8 mouse cellular contexts compared by ENCODE assay signal in the genomic region with DNA sequence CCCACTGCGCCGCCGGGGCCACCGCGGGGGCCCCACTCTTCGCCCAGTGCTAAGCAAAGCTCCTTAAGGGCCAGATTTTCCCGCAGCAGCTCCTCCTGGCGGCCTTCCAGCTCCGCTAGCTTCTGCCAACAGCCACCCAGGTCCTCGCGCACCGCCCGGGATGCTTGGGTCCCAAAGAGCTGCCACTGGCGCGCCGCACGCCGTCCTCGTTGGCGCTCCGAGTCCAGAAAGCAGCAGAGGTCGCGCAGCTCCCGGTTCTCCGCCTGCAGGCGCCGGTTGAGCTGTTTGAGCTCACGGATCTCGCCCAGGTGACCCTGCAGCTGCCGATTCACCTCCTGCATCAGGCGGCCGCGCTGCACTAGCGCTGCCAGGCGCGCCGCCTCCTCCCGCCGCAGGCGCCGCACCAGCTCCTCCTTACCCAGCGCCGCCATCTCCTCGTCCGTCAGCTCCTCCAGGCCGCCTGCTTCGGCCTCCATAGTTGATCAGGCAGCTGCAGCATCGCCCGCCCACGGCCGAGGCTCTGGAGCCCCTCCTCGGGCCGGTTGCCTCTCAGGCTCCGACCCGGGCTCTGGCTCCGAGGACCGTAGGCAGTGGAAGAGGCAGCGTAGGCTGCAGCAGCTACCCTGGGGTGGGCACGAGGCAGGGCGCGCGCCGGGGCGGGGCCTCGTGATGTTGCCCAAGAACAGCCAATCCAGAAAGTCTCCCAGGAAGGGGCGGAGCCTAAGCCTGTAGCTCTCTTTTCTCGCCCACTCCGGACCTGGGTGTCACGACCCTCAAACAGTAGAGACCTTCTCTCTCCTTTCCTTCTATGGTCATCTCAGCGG. TPM values are rescaled to one million over a fixed set of nuclear protein-coding genes. Genes with fewer than 3 reads are reported as not detected.
DNase-seq lines count a peak whose midpoint lies in the region; ATAC-seq and TF ChIP-seq lines count a peak whose summit lies in the region.

No protein-coding gene starts in this region.

- peak overlapping the region; percentile 92 for H3K4me2 ChIP-seq in heart, embryonic 13.5 days
- H3K4me2 ChIP-seq in liver, embryonic 12.5 days: peak overlapping the region; percentile 87
- peak overlapping the region; percentile 91 for H3K4me2 ChIP-seq in stomach, embryonic 15.5 days

- DNase-seq in brain, embryonic 14.5 days (ENCODE audit: low read depth): peak; percentile 98
- peak; percentile 98 for DNase-seq in kidney, postnatal 10 days
- peak; percentile 81 to 87 for DNase-seq in natural killer cell, adult 2 months (ENCODE audit: low spot score in 2 of 2)

- peaks cover 65% of the 10 kb centered on the region for H3K4me1 ChIP-seq in erythroblast, embryonic 14.5 days (ENCODE audit: control insufficient read depth)
- peaks cover 53% of the 10 kb centered on the region for H3K4me1 ChIP-seq in heart, embryonic 13.5 days
- peaks cover 51% of the 10 kb centered on the region for H3K4me1 ChIP-seq in liver, embryonic 12.5 days
- H3K4me1 ChIP-seq in stomach, embryonic 15.5 days: peaks cover 34% of the 10 kb centered on the region

- peaks cover 51% of the 10 kb centered on the region for H3K36me3 ChIP-seq in C2C12 (ENCODE audit: control insufficient read depth, insufficient read depth)
- H3K36me3 ChIP-seq in erythroblast, embryonic 14.5 days (ENCODE audit: control insufficient read depth): peaks cover 7% of the 10 kb centered on the region
- H3K36me3 ChIP-seq in heart, embryonic 13.5 days: peaks cover 32% of the 10 kb centered on the region
- peaks cover 19% of the 10 kb centered on the region for H3K36me3 ChIP-seq in liver, embryonic 12.5 days
- H3K36me3 ChIP-seq in stomach, embryonic 15.5 days: no peaks in the 10 kb centered on the region

- H3K9me3 ChIP-seq in erythroblast, embryonic 14.5 days (ENCODE audit: control insufficient read depth, low read length): no peaks in the 10 kb centered on the region
- no peaks in the 10 kb centered on the region for H3K9me3 ChIP-seq in heart, embryonic 13.5 days
- no peaks in the 10 kb centered on the region for H3K9me3 ChIP-seq in liver, embryonic 12.5 days (replicated peaks)
- H3K9me3 ChIP-seq in stomach, embryonic 15.5 days: no peaks in the 10 kb centered on the region

- H3K27me3 ChIP-seq in C2C12 (ENCODE audit: control insufficient read depth, insufficient read depth, insufficient read length): no peaks in the 10 kb centered on the region
- H3K27me3 ChIP-seq in erythroblast, embryonic 14.5 days (ENCODE audit: control insufficient read depth): peaks cover 10% of the 10 kb centered on the region
- no peaks in the 10 kb centered on the region for H3K27me3 ChIP-seq in heart, embryonic 13.5 days (replicated peaks)
- 0 out of 2 replicates have a peak, but pooled peaks cover 5% of the 10 kb centered on the region for H3K27me3 ChIP-seq in liver, embryonic 12.5 days (replicated peaks)
- H3K27me3 ChIP-seq in stomach, embryonic 15.5 days (replicated peaks): no peaks in the 10 kb centered on the region

- H3K4me3 ChIP-seq in C2C12 (ENCODE audit: insufficient read depth, poor library complexity, severe bottlenecking): peak overlapping the region; percentile 38
- H3K4me3 ChIP-seq in erythroblast, embryonic 14.5 days (replicated peaks): peak overlapping the region; percentile 76
- peak overlapping the region; percentile 85 for H3K4me3 ChIP-seq in heart, embryonic 13.5 days
- H3K4me3 ChIP-seq in liver, embryonic 12.5 days: peak overlapping the region; percentile 69
- H3K4me3 ChIP-seq in stomach, embryonic 15.5 days (replicated peaks): peak overlapping the region; percentile 75

- H3K79me2 ChIP-seq in C2C12 (ENCODE audit: control insufficient read depth, insufficient read depth): peaks cover 66% of the 10 kb centered on the region

- H3K27ac ChIP-seq in heart, embryonic 13.5 days (replicated peaks): peak overlapping the region; percentile 93
- peak overlapping the region; percentile 61 for H3K27ac ChIP-seq in liver, embryonic 12.5 days
- H3K27ac ChIP-seq in stomach, embryonic 15.5 days: peak overlapping the region; percentile 93

- peak; percentile 77; the same call in 1 of the 2 replicates for TF ChIP-seq POLR2A in brain, embryonic 14.5 days (IDR thresholded peaks at IDR 0.05; ENCODE audit: borderline replicate concordance, extremely low read depth, insufficient read depth, insufficient read length, poor library complexity, severe bottlenecking)

- TF ChIP-seq CTCF in C2C12 (IDR thresholded peaks at IDR 0.05; ENCODE audit: control insufficient read depth, insufficient read depth, insufficient read length): no peak
- TF ChIP-seq CTCF in brain, embryonic 14.5 days (IDR thresholded peaks at IDR 0.05; ENCODE audit: borderline replicate concordance, extremely low read depth, insufficient read depth, insufficient read length): peak; percentile 25; the same call in 1 of the 2 replicates

- peak overlapping the region; percentile 87 for H3ac ChIP-seq in C2C12 (ENCODE audit: control insufficient read depth, insufficient read length, low read depth)

- H3K79me3 ChIP-seq in C2C12 (ENCODE audit: low read depth): peaks cover 36% of the 10 kb centered on the region

- WGBS in heart, embryonic 13.5 days: under 1% methylated on average over 63 of the region's 70 CpGs
- WGBS in liver, embryonic 12.5 days (ENCODE audit: insufficient replicate concordance): 1% methylated on average over 70 of the region's 70 CpGs
- WGBS in stomach, embryonic 15.5 days: under 1% methylated on average over 70 of the region's 70 CpGs

- peak overlapping the region; percentile 94 for H3K9ac ChIP-seq in heart, embryonic 13.5 days
- peak overlapping the region; percentile 73 for H3K9ac ChIP-seq in liver, embryonic 12.5 days
- peak overlapping the region; percentile 63 for H3K9ac ChIP-seq in stomach, embryonic 15.5 days

- peak; percentile 84 for ATAC-seq in heart, embryonic 13.5 days (ENCODE audit: extremely low read depth, insufficient number of reproducible peaks, low FRiP score, low TSS enrichment)
- peak; percentile 88 for ATAC-seq in liver, embryonic 12.5 days
- peak; percentile 88 for ATAC-seq in stomach, embryonic 15.5 days (ENCODE audit: insufficient read depth, low FRiP score, low read depth)

TF ChIP-seq in C2C12, 6 proteins besides CTCF, POLR2A, EP300 and RAD21:
- TF ChIP-seq MAX (IDR thresholded peaks at IDR 0.05): peak; percentile 78
- no peak for TF ChIP-seq MYOD1 (IDR thresholded peaks at IDR 0.05; ENCODE audit: control insufficient read depth, insufficient read length, low read depth)
- TF ChIP-seq MYOG (IDR thresholded peaks at IDR 0.05; ENCODE audit: control insufficient read depth, extremely low read depth, insufficient read length): no peak

RNA-seq across cellular contexts. Expression of a gene that starts 0.6 kb away (rescaled TPM):
- polyA plus RNA-seq in C2C12 (2012; fragmentation: generic; extraction: Trizol): 30.5 TPM
- 9.6 and 12.1 TPM in 2 replicates for polyA plus RNA-seq in brain, embryonic 14.5 days (2012; rRNA removed)
- 0.54 and 0.57 TPM in 2 replicates for polyA plus RNA-seq in erythroblast, embryonic 14.5 days (2012)
- 7.6 and 8.1 TPM in 2 replicates for polyA plus RNA-seq in heart, embryonic 13.5 days (2015; fragmentation: Nextera tagmentation; extraction: Ambion mirVana)
- 4.1 and 4.8 TPM in 2 replicates for polyA plus RNA-seq in liver, embryonic 12.5 days (2016; fragmentation: Nextera tagmentation; extraction: Ambion mirVana)
- 11.8 and 11.9 TPM in 2 replicates for polyA plus RNA-seq in stomach, embryonic 15.5 days (2015; fragmentation: Nextera tagmentation; extraction: Ambion mirVana)

RNA-seq across cellular contexts. Expression of a gene that starts 3.3 kb away (rescaled TPM):
- polyA plus RNA-seq in C2C12 (2012; fragmentation: generic; extraction: Trizol): 83.7 TPM
- polyA plus RNA-seq in brain, embryonic 14.5 days (2012; rRNA removed): 179 and 266 TPM in 2 replicates
- polyA plus RNA-seq in erythroblast, embryonic 14.5 days (2012): 2.4 and 11.7 TPM in 2 replicates
- 87.4 and 93.1 TPM in 2 replicates for polyA plus RNA-seq in heart, embryonic 13.5 days (2015; fragmentation: Nextera tagmentation; extraction: Ambion mirVana)
- polyA plus RNA-seq in liver, embryonic 12.5 days (2016; fragmentation: Nextera tagmentation; extraction: Ambion mirVana): 44.3 and 45.2 TPM in 2 replicates
- polyA plus RNA-seq in stomach, embryonic 15.5 days (2015; fragmentation: Nextera tagmentation; extraction: Ambion mirVana): 99.4 and 99.7 TPM in 2 replicates

RNA-seq across cellular contexts. Expression of a gene that starts 9.8 kb away (rescaled TPM):
- 146 TPM for polyA plus RNA-seq in C2C12 (2012; fragmentation: generic; extraction: Trizol)
- polyA plus RNA-seq in brain, embryonic 14.5 days (2012; rRNA removed): not detected in 2 replicates
- 0.12 and 0.18 TPM in 2 replicates for polyA plus RNA-seq in erythroblast, embryonic 14.5 days (2012)
- not detected in 2 replicates for polyA plus RNA-seq in heart, embryonic 13.5 days (2015; fragmentation: Nextera tagmentation; extraction: Ambion mirVana)
- polyA plus RNA-seq in liver, embryonic 12.5 days (2016; fragmentation: Nextera tagmentation; extraction: Ambion mirVana): not detected in 2 replicates
- not detected in 2 replicates for polyA plus RNA-seq in stomach, embryonic 15.5 days (2015; fragmentation: Nextera tagmentation; extraction: Ambion mirVana)

RNA-seq across cellular contexts. Expression of a gene that starts 11.2 kb away (rescaled TPM):
- 4.8 TPM for polyA plus RNA-seq in C2C12 (2012; fragmentation: generic; extraction: Trizol)
- 2.9 and 3.7 TPM in 2 replicates for polyA plus RNA-seq in brain, embryonic 14.5 days (2012; rRNA removed)
- polyA plus RNA-seq in erythroblast, embryonic 14.5 days (2012): not detected in 2 replicates
- 0.56 and 1.7 TPM in 2 replicates for polyA plus RNA-seq in heart, embryonic 13.5 days (2015; fragmentation: Nextera tagmentation; extraction: Ambion mirVana)
- polyA plus RNA-seq in liver, embryonic 12.5 days (2016; fragmentation: Nextera tagmentation; extraction: Ambion mirVana): 0.43 and 0.53 TPM in 2 replicates
- polyA plus RNA-seq in stomach, embryonic 15.5 days (2015; fragmentation: Nextera tagmentation; extraction: Ambion mirVana): 1.3 and 2.3 TPM in 2 replicates

RNA-seq across cellular contexts. Expression of a gene that starts 16.6 kb away (rescaled TPM):
- polyA plus RNA-seq in C2C12 (2012; fragmentation: generic; extraction: Trizol): 177 TPM
- 47.7 and 58.5 TPM in 2 replicates for polyA plus RNA-seq in brain, embryonic 14.5 days (2012; rRNA removed)
- 0.03 and 0.04 TPM in 2 replicates for polyA plus RNA-seq in erythroblast, embryonic 14.5 days (2012)
- 74.0 and 80.7 TPM in 2 replicates for polyA plus RNA-seq in heart, embryonic 13.5 days (2015; fragmentation: Nextera tagmentation; extraction: Ambion mirVana)
- 30.0 and 30.6 TPM in 2 replicates for polyA plus RNA-seq in liver, embryonic 12.5 days (2016; fragmentation: Nextera tagmentation; extraction: Ambion mirVana)
- polyA plus RNA-seq in stomach, embryonic 15.5 days (2015; fragmentation: Nextera tagmentation; extraction: Ambion mirVana): 145 and 152 TPM in 2 replicates

Comparison
In these comparisons a context has a peak if more than half of its experiments do, and no peak if none do; other contexts are left out.
1. Peak in every context shown above with its lines: DNase-seq, ATAC-seq, H3K4me3 ChIP-seq and H3K27ac ChIP-seq.
2. RNA of a gene that starts 9.8 kb away (polyA plus RNA-seq): 146 TPM in C2C12 (single experiment); 0.12 to 0.18 TPM in erythroblast, embryonic 14.5 days, not detected in stomach, embryonic 15.5 days, not detected in heart, embryonic 13.5 days, not detected in brain, embryonic 14.5 days and not detected in liver, embryonic 12.5 days; every median in the first group is over 100 times any median in the second.